Mouse (Mus musculus) intestine, embryonic 15.5 days (tissue): ENCODE measurements at regions not wholly inside any gene's neighbourhood (a gene's known extent, or its start where the extent isn't known, plus 50 kb on each side); places are given as distances from the start of the nearest gene placed in this dataset.

Experiments
- ATAC-seq: fragments of 200-750 bp; cut with Nextera tagmentation; 2 replicates; pipeline ENCODE4 v1.8.0; 2017; ENCODE audit warnings: moderate TSS enrichment, moderate library complexity
- H3K27ac ChIP-seq: fragments of 300-500 bp; sonication (generic); 2 replicates; pipeline ENCODE4 v1.5.1; 2015; ENCODE audit warnings: mild to moderate bottlenecking, inconsistent platforms
- H3K27me3 ChIP-seq: fragments of 300-500 bp; sonication (generic); replicated peaks from 2 replicates; pipeline ENCODE4 v1.6.1; 2015; ENCODE audit warnings: inconsistent platforms
- H3K36me3 ChIP-seq: fragments of 300-500 bp; sonication (generic); 2 replicates; pipeline ENCODE4 v1.6.1; 2015; ENCODE audit warnings: inconsistent platforms
- H3K4me1 ChIP-seq: fragments of 300-500 bp; sonication (generic); replicated peaks from 2 replicates; pipeline ENCODE4 v1.6.1; 2015; ENCODE audit warnings: inconsistent platforms
- H3K4me2 ChIP-seq: fragments of 300-500 bp; sonication (generic); replicated peaks from 2 replicates; pipeline ENCODE4 v1.6.1; 2015; ENCODE audit warnings: mild to moderate bottlenecking, inconsistent platforms
- H3K4me3 ChIP-seq: fragments of 300-500 bp; sonication (generic); replicated peaks from 2 replicates; pipeline ENCODE4 v1.5.1; 2015; ENCODE audit warnings: inconsistent platforms
- H3K9ac ChIP-seq: fragments of 300-500 bp; sonication (generic); 2 replicates; pipeline ENCODE4 v1.6.1; 2015; ENCODE audit warnings: inconsistent platforms
- H3K9me3 ChIP-seq: fragments of 300-500 bp; sonication (generic); 2 replicates; pipeline ENCODE4 v1.6.1; 2016; ENCODE audit warnings: inconsistent platforms
- WGBS: fragments of 180-500 bp; shearing (Covaris S2); methylation state at CpG from one replicate; pipeline ENCODE4 v1.1.7; 2015; 5-methylcytosine and 5-hydroxymethylcytosine counted together

GRCm38 (mm10) chr1:190388853-190389252, 218.3 kb upstream of the Prox1 start:
- Histone ChIP-seq H3K4me3 (no peak overlapping the region), H3K27ac (no peak overlapping the region), H3K27me3 (no peaks in the 10 kb centered on the region), H3K4me1 (0 out of 2 replicates have a peak, but pooled peaks cover 6% of the 10 kb centered on the region), H3K4me2 (no peak overlapping the region), H3K9me3 (no peaks in the 10 kb centered on the region), H3K9ac (no peak overlapping the region), H3K36me3 (no peaks in the 10 kb centered on the region)
- 69% methylated on average over 4 of the region's 4 CpGs for WGBS
- ATAC-seq: peak; percentile 72; the same call in 1 of the 2 replicates

DNA sequence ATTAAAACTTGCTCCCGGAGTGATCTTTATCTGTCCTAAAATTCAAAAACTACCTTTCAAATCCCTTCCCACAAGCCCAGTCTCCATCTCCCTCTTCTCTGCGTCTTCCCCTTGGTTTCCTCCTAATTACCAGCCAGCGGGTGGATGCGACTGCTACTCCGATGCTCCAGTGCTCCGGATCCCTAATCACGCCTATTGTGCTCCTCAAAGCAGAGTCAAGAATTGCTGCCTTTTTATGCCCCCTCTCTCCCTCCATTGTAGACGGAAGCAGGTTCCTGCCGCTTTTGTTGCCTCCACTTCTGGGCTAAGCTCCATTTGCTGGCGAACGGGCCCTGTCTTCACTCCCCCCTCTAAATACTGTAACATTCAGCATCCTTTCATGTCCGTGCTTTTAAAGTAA, 214.0 kb upstream of the Prox1 start:
- H3K4me1 ChIP-seq: no peaks in the 10 kb centered on the region
- H3K4me2 ChIP-seq: no peak overlapping the region
- H3K9ac ChIP-seq: no peak overlapping the region
- no peaks in the 10 kb centered on the region for H3K27me3 ChIP-seq
- H3K27ac ChIP-seq: no peak overlapping the region
- WGBS: 85% methylated on average over 12 of the region's 12 CpGs
- no peak overlapping the region for H3K4me3 ChIP-seq
- no peaks in the 10 kb centered on the region for H3K9me3 ChIP-seq
- no peak for ATAC-seq
- no peaks in the 10 kb centered on the region for H3K36me3 ChIP-seq

- 76% methylated on average over 10 of the region's 10 CpGs for WGBS
These were observed 212.8 kb upstream of the Prox1 start for GRCm38 (mm10) chr1:190383256-190383838.

GRCm38 (mm10) chr1:190380151-190380550, 209.6 kb upstream of the Prox1 start:
- H3K27ac ChIP-seq: no peak overlapping the region
- no peak for ATAC-seq
- no peaks in the 10 kb centered on the region for H3K36me3 ChIP-seq
- H3K4me2 ChIP-seq: no peak overlapping the region
- no peaks in the 10 kb centered on the region for H3K4me1 ChIP-seq
- H3K27me3 ChIP-seq: no peaks in the 10 kb centered on the region
- H3K4me3 ChIP-seq: no peak overlapping the region
- WGBS: 55% methylated on average over 10 of the region's 10 CpGs
- no peaks in the 10 kb centered on the region for H3K9me3 ChIP-seq
- no peak overlapping the region for H3K9ac ChIP-seq

More at GRCm38 (mm10) chr1:190383256-190383838, 212.8 kb upstream of the Prox1 start:
- Histone ChIP-seq H3K27me3 (no peaks in the 10 kb centered on the region), H3K9me3 (no peaks in the 10 kb centered on the region), H3K27ac (no peak overlapping the region), H3K4me3 (no peak overlapping the region), H3K4me2 (no peak overlapping the region), H3K36me3 (no peaks in the 10 kb centered on the region), H3K4me1 (no peaks in the 10 kb centered on the region), H3K9ac (no peak overlapping the region)
- no peak for ATAC-seq

DNA sequence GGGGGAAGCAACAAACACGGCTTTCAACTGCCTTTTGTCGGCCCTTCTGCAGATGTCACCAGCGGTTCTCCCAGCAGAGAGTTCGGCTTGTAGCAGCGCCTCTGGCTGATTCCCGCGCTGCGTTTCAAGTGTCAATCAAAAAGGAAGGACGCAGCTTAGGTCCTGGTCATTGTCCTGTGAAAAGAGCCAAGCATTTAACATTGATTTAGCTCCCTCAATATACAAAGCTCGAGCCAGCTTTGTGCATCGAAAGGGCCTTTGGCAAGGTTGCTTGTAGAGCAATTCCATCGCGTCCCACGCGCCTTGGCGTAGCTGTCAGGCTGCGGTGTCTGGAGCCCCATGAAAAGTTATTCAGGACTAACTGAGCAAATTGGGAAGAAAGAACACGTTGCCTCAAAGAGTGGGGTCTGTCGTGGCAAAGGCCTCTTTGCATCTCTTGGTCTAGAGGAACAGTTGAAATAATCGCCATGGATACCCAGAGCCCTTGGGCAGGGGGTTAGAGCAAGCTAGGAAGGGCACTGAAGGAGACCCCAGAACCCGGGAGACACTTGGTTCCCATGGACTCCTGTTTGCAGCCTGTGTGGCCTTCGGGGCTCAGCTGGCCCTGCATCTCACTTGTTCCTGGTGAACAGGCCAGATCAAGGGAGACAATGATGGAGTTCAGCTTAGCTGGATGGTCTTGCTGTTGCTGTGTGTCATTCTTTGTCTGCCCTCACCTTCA, 204.8 kb upstream of the Prox1 start:
- H3K9me3 ChIP-seq: no peaks in the 10 kb centered on the region
- 67% methylated on average over 22 of the region's 22 CpGs for WGBS
- no peak overlapping the region for H3K4me2 ChIP-seq
- no peaks in the 10 kb centered on the region for H3K27me3 ChIP-seq
- H3K4me3 ChIP-seq: no peak overlapping the region
- H3K36me3 ChIP-seq: no peaks in the 10 kb centered on the region
- H3K27ac ChIP-seq: no peak overlapping the region
- no peaks in the 10 kb centered on the region for H3K4me1 ChIP-seq
- H3K9ac ChIP-seq: no peak overlapping the region
- no peak for ATAC-seq

DNA sequence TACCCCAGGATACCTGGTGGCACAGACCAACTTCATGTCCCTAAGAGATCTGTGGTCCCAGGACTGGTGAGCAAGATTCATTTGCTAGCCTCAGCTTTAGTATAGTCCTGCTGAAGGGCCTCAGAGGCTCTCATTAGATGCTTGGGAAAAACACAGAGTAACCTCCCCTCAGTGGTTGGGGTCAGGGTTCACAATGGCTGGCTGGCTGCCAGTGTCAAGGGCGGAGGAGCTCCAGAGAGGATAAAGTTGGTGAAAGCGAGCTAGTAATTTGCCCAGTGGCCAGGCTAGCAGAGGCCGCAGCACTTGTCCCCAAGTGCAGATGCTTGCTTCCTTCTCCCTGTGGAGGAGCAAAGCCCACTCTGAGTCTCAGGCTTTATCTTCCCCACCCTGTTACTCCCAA, 203.8 kb upstream of the Prox1 start:
- Histone ChIP-seq H3K9me3 (no peaks in the 10 kb centered on the region), H3K4me2 (no peak overlapping the region), H3K27ac (no peak overlapping the region), H3K27me3 (no peaks in the 10 kb centered on the region), H3K4me3 (no peak overlapping the region), H3K36me3 (no peaks in the 10 kb centered on the region), H3K9ac (no peak overlapping the region), H3K4me1 (no peaks in the 10 kb centered on the region)
- ATAC-seq: peak; percentile 80
- WGBS: 32% methylated on average over 3 of the region's 3 CpGs

DNA sequence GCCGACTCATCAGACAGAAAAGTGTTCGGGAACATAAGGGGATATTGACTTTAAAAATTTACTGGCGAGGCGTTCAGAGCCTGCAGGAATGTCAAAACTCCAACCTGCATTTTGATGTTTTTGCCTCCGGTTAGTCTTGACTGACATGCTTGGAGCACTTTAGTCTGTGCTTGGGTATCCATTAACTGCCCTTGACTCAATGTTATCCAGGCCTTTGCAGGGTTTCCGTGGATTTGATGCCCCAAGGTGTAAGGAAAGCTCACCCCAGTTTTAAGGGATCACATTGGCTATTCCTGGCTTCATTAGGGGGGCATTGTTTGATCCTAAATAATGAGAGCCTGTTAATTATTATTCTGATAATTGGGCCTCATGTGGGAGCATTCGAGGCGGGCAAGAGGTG, 196.1 kb upstream of the Prox1 start:
- no peak overlapping the region for H3K9ac ChIP-seq
- no peaks in the 10 kb centered on the region for H3K27me3 ChIP-seq
- H3K9me3 ChIP-seq: no peaks in the 10 kb centered on the region
- H3K4me2 ChIP-seq: no peak overlapping the region
- no peaks in the 10 kb centered on the region for H3K36me3 ChIP-seq
- 50% methylated on average over 8 of the region's 8 CpGs for WGBS
- H3K4me1 ChIP-seq: no peaks in the 10 kb centered on the region
- H3K27ac ChIP-seq: no peak overlapping the region
- ATAC-seq: no peak
- no peak overlapping the region for H3K4me3 ChIP-seq

- H3K36me3 ChIP-seq: no peaks in the 10 kb centered on the region
- no peak overlapping the region for H3K9ac ChIP-seq
- no peaks in the 10 kb centered on the region for H3K4me1 ChIP-seq
- no peak overlapping the region for H3K27ac ChIP-seq
- no peak for ATAC-seq
- WGBS: 90% methylated on average over 11 of the region's 11 CpGs
- H3K4me2 ChIP-seq: no peak overlapping the region
- H3K27me3 ChIP-seq: no peaks in the 10 kb centered on the region
- no peaks in the 10 kb centered on the region for H3K9me3 ChIP-seq
- H3K4me3 ChIP-seq: no peak overlapping the region
These were observed 194.6 kb upstream of the Prox1 start for GRCm38 (mm10) chr1:190365126-190365525.

DNA sequence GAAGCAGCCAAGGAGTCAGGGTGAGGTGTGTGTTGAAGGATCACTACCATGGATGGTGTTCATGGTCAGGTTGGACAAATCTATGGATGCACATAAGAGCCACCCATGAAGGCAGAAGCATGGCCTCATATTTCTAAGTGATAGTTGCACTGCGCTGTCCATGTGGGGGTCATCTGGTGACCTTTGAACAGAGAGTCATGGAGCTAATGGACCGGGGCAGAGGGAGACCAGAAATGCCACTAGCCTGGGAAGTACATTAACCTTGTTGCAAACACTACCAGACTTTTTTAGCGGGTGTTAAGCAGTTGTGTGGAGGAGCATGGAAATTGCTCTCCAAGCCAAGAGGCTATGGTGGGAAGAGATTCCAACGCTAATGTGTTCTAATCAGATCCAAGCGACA, 190.1 kb upstream of the Prox1 start:
- ATAC-seq: no peak
- Histone ChIP-seq H3K27me3 (no peaks in the 10 kb centered on the region), H3K9ac (no peak overlapping the region), H3K4me2 (no peak overlapping the region), H3K4me3 (no peak overlapping the region), H3K9me3 (no peaks in the 10 kb centered on the region), H3K36me3 (no peaks in the 10 kb centered on the region), H3K4me1 (no peaks in the 10 kb centered on the region), H3K27ac (no peak overlapping the region)
- WGBS: 89% methylated on average over 5 of the region's 5 CpGs

DNA sequence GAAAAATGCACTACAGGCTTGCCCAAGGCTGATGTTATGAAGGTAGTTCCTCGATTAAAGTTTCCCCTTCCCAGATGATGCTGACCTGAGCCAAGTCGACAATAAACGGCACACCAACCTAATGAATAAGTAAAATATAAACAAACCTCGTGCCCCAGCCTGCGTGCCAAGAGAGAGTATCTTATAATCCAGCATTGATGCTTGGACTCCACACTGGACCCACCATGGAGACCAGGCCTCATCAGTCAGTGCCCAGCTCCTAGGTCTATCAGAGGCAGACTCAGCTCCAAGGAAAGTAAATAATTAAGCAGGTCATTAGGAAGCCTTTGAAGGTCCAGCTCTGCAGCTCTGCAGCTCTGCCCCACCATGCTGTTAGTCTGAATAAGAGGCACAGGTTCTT, 187.3 kb upstream of the Prox1 start:
- WGBS: 58% methylated on average over 5 of the region's 5 CpGs
- Histone ChIP-seq H3K27ac (no peak overlapping the region), H3K4me2 (no peak overlapping the region), H3K27me3 (no peaks in the 10 kb centered on the region), H3K4me3 (no peak overlapping the region), H3K4me1 (no peaks in the 10 kb centered on the region), H3K9ac (no peak overlapping the region), H3K36me3 (no peaks in the 10 kb centered on the region), H3K9me3 (no peaks in the 10 kb centered on the region)
- no peak for ATAC-seq

GRCm38 (mm10) chr1:190347610-190348009, 177.1 kb upstream of the Prox1 start:
- Histone ChIP-seq H3K9ac (no peak overlapping the region), H3K36me3 (no peaks in the 10 kb centered on the region), H3K4me3 (no peak overlapping the region), H3K9me3 (no peaks in the 10 kb centered on the region), H3K27me3 (no peaks in the 10 kb centered on the region), H3K27ac (no peak overlapping the region), H3K4me1 (no peaks in the 10 kb centered on the region), H3K4me2 (no peak overlapping the region)
- no peak for ATAC-seq
- 63% methylated on average over 5 of the region's 5 CpGs for WGBS

DNA sequence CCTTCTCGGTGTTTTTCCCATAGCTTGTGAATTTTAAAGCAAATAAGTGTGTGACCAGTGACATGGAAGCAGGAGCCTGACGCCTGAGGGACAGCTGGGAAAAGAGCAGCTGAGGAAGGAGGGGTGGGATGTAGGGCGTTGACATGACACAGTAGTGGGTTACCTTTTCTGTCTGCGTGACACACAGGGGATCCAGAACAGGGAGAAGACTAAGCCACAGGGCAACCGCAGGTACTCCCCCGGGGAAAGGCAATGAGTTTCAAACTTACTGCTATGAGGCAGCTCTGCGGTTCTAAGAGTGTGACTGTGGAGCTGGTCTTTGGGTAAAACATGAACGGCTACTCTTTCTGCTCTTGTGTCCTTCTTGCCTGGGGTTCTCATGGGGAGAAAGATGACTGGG, 170.2 kb upstream of the Prox1 start:
- no peak overlapping the region for H3K4me3 ChIP-seq
- H3K4me2 ChIP-seq: no peak overlapping the region
- no peaks in the 10 kb centered on the region for H3K4me1 ChIP-seq
- no peaks in the 10 kb centered on the region for H3K9me3 ChIP-seq
- H3K9ac ChIP-seq: no peak overlapping the region
- H3K36me3 ChIP-seq: no peaks in the 10 kb centered on the region
- no peak for ATAC-seq
- H3K27me3 ChIP-seq: no peaks in the 10 kb centered on the region
- 72% methylated on average over 8 of the region's 8 CpGs for WGBS
- no peak overlapping the region for H3K27ac ChIP-seq

- no peak overlapping the region for H3K4me2 ChIP-seq
- no peak for ATAC-seq
- no peak overlapping the region for H3K27ac ChIP-seq
- no peaks in the 10 kb centered on the region for H3K36me3 ChIP-seq
- 33% methylated on average over 2 of the region's 2 CpGs for WGBS
- H3K4me3 ChIP-seq: no peak overlapping the region
- H3K9me3 ChIP-seq: no peaks in the 10 kb centered on the region
- H3K4me1 ChIP-seq: no peaks in the 10 kb centered on the region
- H3K9ac ChIP-seq: no peak overlapping the region
- H3K27me3 ChIP-seq: no peaks in the 10 kb centered on the region
These were observed 164.0 kb upstream of the Prox1 start for GRCm38 (mm10) chr1:190334471-190334870.
